Mouse (Mus musculus): Measurements from ENCODE around the gene 1700001K19Rik.

- TF ChIP-seq USF2 (IDR thresholded peaks at IDR 0.05; ENCODE audit: borderline replicate concordance in 1 of 2, insufficient read depth in 1 of 2, low read depth in 1 of 2, low read length in 2 of 2) = no peak
- TF ChIP-seq POLR2A (IDR thresholded peaks at IDR 0.05; ENCODE audit: control insufficient read depth in 1 of 2, insufficient read depth in 1 of 2, low read depth in 1 of 2, low read length in 2 of 2, poor library complexity in 1 of 2) = no peak
- no peak for TF ChIP-seq ELF1 (IDR thresholded peaks at IDR 0.05; ENCODE audit: low read depth, low read length)
- no peak for TF ChIP-seq KAT2A (conservative IDR thresholded peaks at IDR 0.05; ENCODE audit: low read depth, low read length)
- no peak for TF ChIP-seq POLR2AphosphoS2 (IDR thresholded peaks at IDR 0.05; ENCODE audit: low read length)
- no peak for TF ChIP-seq HCFC1 (IDR thresholded peaks at IDR 0.05; ENCODE audit: low read depth, low read length)
- TF ChIP-seq CHD2 (IDR thresholded peaks at IDR 0.05; ENCODE audit: low read length) = no peak
- no peak for TF ChIP-seq GABPA (IDR thresholded peaks at IDR 0.05; ENCODE audit: low read depth, low read length)
- TF ChIP-seq SIN3A (IDR thresholded peaks at IDR 0.05; ENCODE audit: low read length) = no peak
Measured at GRCm38 (mm10) chr12:110726428-110726827, 44.0 kb upstream of the 1700001K19Rik start.
